Comparison of ENCODE assay signal across 22 mouse cellular contexts in genomic region chr9:6736411-6736810, GRCm38 (mm10).
"Had no signal": no experiment of that assay in that cellular context is flagged by ENCODE, and none has a peak within 500 bp of the region (broad histone marks: within the 10 kb centered on the region; RNA-seq: fewer than 3 reads in every experiment).

No protein-coding gene starts in this region.

- H3K9ac ChIP-seq: heart, embryonic 12.5 days; hindbrain, embryonic 13.5 days; hindbrain, embryonic 15.5 days; limb, embryonic 13.5 days; limb, embryonic 15.5 days; liver, embryonic 12.5 days; liver, embryonic 14.5 days had no signal

- H3K4me1 ChIP-seq: heart, embryonic 12.5 days; hindbrain, embryonic 13.5 days; hindbrain, embryonic 15.5 days; limb, embryonic 13.5 days; limb, embryonic 15.5 days; liver, embryonic 12.5 days had no signal

- DNase-seq: gastrocnemius, postnatal 14 days; gastrocnemius, postnatal 36 days; heart, adult 18-20 months; heart, postnatal 10 days; kidney, adult 11 months; kidney, adult 2 months; kidney, adult 9 months; kidney, postnatal 10 days; kidney, postnatal 25 days; kidney, postnatal 4 days; left cerebral cortex, postnatal 4 days had no signal

- H3K27ac ChIP-seq: hindbrain, embryonic 13.5 days; hindbrain, embryonic 15.5 days; hindbrain, postnatal 0 days; layer of hippocampus, adult 2 months; left cerebral cortex, adult 2 months; limb, embryonic 13.5 days; limb, embryonic 15.5 days; liver, embryonic 12.5 days; liver, embryonic 14.5 days had no signal

- H3K27me3 ChIP-seq: heart, embryonic 12.5 days; hindbrain, embryonic 13.5 days; hindbrain, embryonic 15.5 days; limb, embryonic 13.5 days; limb, embryonic 15.5 days; liver, embryonic 12.5 days had no signal

- H3K4me3 ChIP-seq: heart, embryonic 12.5 days; hindbrain, embryonic 13.5 days; hindbrain, embryonic 15.5 days; layer of hippocampus, adult 2 months; left cerebral cortex, adult 2 months; limb, embryonic 13.5 days; limb, embryonic 15.5 days; liver, embryonic 12.5 days had no signal

- ATAC-seq: hindbrain, postnatal 0 days; intestine, embryonic 16.5 days; liver, embryonic 12.5 days had no signal

- H3K9me3 ChIP-seq: heart, embryonic 12.5 days; hindbrain, embryonic 13.5 days; hindbrain, embryonic 15.5 days; limb, embryonic 13.5 days; limb, embryonic 15.5 days; liver, embryonic 12.5 days had no signal

- H3K4me2 ChIP-seq: heart, embryonic 12.5 days; hindbrain, embryonic 13.5 days; hindbrain, embryonic 15.5 days; limb, embryonic 13.5 days; limb, embryonic 15.5 days; liver, embryonic 12.5 days had no signal

- H3K36me3 ChIP-seq: heart, embryonic 12.5 days; hindbrain, embryonic 13.5 days; hindbrain, embryonic 15.5 days; limb, embryonic 13.5 days; limb, embryonic 15.5 days; liver, embryonic 12.5 days had no signal
